Mouse (Mus musculus): Measurements from ENCODE around the gene Men1. TPM values are rescaled to one million over a fixed set of nuclear protein-coding genes. Genes with fewer than 3 reads are reported as not detected.

Men1 gene
- polyA plus RNA-seq, 1 experiment from 2014 or later = 81.7 TPM

DNA sequence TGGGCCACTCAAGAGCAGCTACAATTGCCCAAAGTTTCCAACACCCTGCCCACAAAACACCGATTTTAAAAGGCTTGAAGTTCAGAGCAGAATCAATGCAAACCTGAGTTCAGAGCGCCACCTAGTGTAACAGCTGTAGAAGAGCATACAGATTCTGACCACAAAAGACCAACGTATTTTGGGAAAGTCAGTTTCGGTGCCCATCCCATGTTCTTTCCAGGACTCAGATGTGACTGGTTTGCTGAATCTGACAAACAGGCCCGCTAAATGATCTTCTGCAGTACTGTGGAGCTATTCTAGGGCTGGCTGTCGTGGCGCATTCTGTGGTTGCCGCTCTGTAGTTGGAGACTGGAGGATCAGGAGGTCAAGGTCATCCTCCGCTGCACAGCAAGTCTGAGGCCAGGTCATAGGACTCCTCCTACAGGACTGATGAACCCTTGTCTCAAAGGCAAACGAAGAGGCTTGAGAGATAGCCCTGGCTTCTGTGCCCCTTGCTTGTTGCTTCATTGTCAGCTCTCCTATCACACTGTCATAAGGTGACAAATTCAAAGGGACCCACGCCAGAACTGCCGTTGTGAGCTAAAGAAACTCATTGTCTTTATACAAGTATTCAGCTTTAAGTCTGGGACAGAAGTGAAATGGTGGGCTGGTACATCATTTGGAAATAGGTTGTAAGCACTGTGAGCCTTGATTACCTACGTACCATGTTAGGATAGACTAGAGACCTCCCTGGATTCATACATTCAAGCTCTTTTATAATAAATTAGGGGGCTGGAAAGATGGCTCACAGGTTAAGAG, 2.9 kb upstream of the Men1 start:
- no peaks in the 10 kb centered on the region for H3K9me3 ChIP-seq
- H3K27me3 ChIP-seq = no peaks in the 10 kb centered on the region
- H3K4me3 ChIP-seq = no peak overlapping the region
- ATAC-seq (ENCODE audit: insufficient number of reproducible peaks, low FRiP score, low TSS enrichment, low read depth) = no peak
- no peak overlapping the region for H3K27ac ChIP-seq
- WGBS = 24% methylated on average over 13 of the region's 13 CpGs
- H3K36me3 ChIP-seq = peaks cover 3% of the 10 kb centered on the region
- H3K4me1 ChIP-seq = peaks cover 20% of the 10 kb centered on the region
- H3K4me2 ChIP-seq = 0 out of 2 replicates have a peak overlapping the region, but pooled peaks have one; percentile 10
- no peak overlapping the region for H3K9ac ChIP-seq

GRCm38 (mm10) chr19:6333761-6334595, 801 bp upstream of the Men1 start:
- Histone ChIP-seq H3K4me3 (peak overlapping the region; percentile 79), H3K9me3 (no peaks in the 10 kb centered on the region), H3K4me2 (peak overlapping the region; percentile 81), H3K36me3 (peaks cover 24% of the 10 kb centered on the region), H3K27me3 (no peaks in the 10 kb centered on the region), H3K27ac (peak overlapping the region; percentile 89), H3K9ac (no peak overlapping the region), H3K4me1 (peaks cover 28% of the 10 kb centered on the region)
- ATAC-seq (ENCODE audit: insufficient number of reproducible peaks, low FRiP score, low TSS enrichment, low read depth) = peak; percentile 14; the same call in 1 of the 2 replicates
- WGBS = 57% methylated on average over 9 of the region's 9 CpGs

GRCm38 (mm10) chr19:6335458-6335827, 664 bp downstream of the Men1 start:
- H3K9me3 ChIP-seq = no peaks in the 10 kb centered on the region
- peak overlapping the region; percentile 67 for H3K9ac ChIP-seq
- H3K4me3 ChIP-seq = peak overlapping the region; percentile 79
- peak overlapping the region; percentile 81 for H3K4me2 ChIP-seq
- H3K27me3 ChIP-seq = no peaks in the 10 kb centered on the region
- peaks cover 34% of the 10 kb centered on the region for H3K4me1 ChIP-seq
- ATAC-seq (ENCODE audit: insufficient number of reproducible peaks, low FRiP score, low TSS enrichment, low read depth) = no peak
- peak overlapping the region; percentile 89 for H3K27ac ChIP-seq
- under 1% methylated on average over 25 of the region's 25 CpGs for WGBS
- peaks cover 38% of the 10 kb centered on the region for H3K36me3 ChIP-seq

DNA sequence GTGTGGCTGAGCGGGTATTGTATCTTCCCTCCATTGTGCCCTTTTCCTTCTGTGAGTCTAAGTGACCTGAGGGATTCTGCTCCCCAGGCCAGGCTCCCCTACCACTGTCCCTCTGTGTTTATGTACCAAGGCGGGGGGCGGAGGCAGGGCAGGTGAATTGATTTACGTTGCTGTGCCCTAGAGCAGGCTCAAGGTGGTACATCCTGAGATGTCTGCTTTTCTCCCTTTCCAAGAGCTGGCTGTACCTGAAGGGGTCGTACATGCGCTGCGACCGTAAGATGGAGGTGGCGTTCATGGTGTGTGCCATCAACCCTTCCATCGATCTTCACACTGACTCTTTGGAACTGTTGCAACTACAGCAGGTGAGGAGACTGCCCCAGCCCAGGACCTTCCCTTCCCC, 2.1 kb downstream of the Men1 start:
- no peak for ATAC-seq (ENCODE audit: insufficient number of reproducible peaks, low FRiP score, low TSS enrichment, low read depth)
- Histone ChIP-seq H3K4me1 (peaks cover 47% of the 10 kb centered on the region), H3K4me2 (peak overlapping the region; percentile 81), H3K4me3 (peak overlapping the region; percentile 79; the same call in 1 of the 2 replicates), H3K9ac (no peak overlapping the region; the same call in 1 of the 2 replicates), H3K36me3 (peaks cover 39% of the 10 kb centered on the region), H3K9me3 (no peaks in the 10 kb centered on the region), H3K27ac (no peak overlapping the region), H3K27me3 (no peaks in the 10 kb centered on the region)
- 87% methylated on average over 10 of the region's 10 CpGs for WGBS

- Histone ChIP-seq H3K27ac (no peak overlapping the region), H3K27me3 (no peaks in the 10 kb centered on the region), H3K36me3 (peaks cover 46% of the 10 kb centered on the region), H3K9me3 (no peaks in the 10 kb centered on the region), H3K9ac (no peak overlapping the region), H3K4me2 (no peak overlapping the region), H3K4me3 (no peak overlapping the region), H3K4me1 (peaks cover 54% of the 10 kb centered on the region)
- WGBS = 95% methylated on average over 7 of the region's 7 CpGs
- ATAC-seq (ENCODE audit: insufficient number of reproducible peaks, low FRiP score, low TSS enrichment, low read depth) = no peak
Observed at GRCm38 (mm10) chr19:6338171-6338570, 3.4 kb downstream of the Men1 start.

DNA sequence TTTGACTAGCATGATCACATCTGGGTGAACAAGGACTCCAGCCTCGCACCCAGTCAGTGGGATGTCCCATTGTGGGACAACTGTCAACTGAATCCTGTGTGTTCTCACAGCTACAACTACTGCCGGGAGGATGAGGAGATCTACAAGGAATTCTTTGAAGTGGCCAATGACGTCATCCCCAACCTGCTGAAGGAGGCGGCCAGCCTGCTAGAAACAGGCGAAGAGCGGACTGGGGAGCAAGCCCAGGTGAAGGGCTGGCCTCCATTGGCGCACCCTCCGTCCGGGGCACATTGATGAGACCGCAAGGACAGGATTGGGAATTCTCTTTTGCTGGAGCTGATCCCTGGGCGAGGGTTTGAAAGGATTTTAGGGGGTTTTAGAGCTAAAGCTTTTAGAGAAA, 3.9 kb downstream of the Men1 start:
- 92% methylated on average over 11 of the region's 11 CpGs for WGBS
- peaks cover 54% of the 10 kb centered on the region for H3K4me1 ChIP-seq
- H3K4me2 ChIP-seq = no peak overlapping the region
- H3K27ac ChIP-seq = no peak overlapping the region
- no peak overlapping the region for H3K9ac ChIP-seq
- H3K4me3 ChIP-seq = no peak overlapping the region
- peaks cover 51% of the 10 kb centered on the region for H3K36me3 ChIP-seq
- no peaks in the 10 kb centered on the region for H3K9me3 ChIP-seq
- H3K27me3 ChIP-seq = no peaks in the 10 kb centered on the region
- ATAC-seq (ENCODE audit: insufficient number of reproducible peaks, low FRiP score, low TSS enrichment, low read depth) = no peak

- no peak overlapping the region for H3K4me3 ChIP-seq
- WGBS = 92% methylated on average over 6 of the region's 6 CpGs
- peaks cover 56% of the 10 kb centered on the region for H3K36me3 ChIP-seq
- ATAC-seq (ENCODE audit: insufficient number of reproducible peaks, low FRiP score, low TSS enrichment, low read depth) = no peak
- peaks cover 52% of the 10 kb centered on the region for H3K4me1 ChIP-seq
- no peaks in the 10 kb centered on the region for H3K9me3 ChIP-seq
- H3K27ac ChIP-seq = no peak overlapping the region
- no peak overlapping the region for H3K4me2 ChIP-seq
- H3K9ac ChIP-seq = no peak overlapping the region
- no peaks in the 10 kb centered on the region for H3K27me3 ChIP-seq
Observed at GRCm38 (mm10) chr19:6339191-6339590, 4.4 kb downstream of the Men1 start.

DNA sequence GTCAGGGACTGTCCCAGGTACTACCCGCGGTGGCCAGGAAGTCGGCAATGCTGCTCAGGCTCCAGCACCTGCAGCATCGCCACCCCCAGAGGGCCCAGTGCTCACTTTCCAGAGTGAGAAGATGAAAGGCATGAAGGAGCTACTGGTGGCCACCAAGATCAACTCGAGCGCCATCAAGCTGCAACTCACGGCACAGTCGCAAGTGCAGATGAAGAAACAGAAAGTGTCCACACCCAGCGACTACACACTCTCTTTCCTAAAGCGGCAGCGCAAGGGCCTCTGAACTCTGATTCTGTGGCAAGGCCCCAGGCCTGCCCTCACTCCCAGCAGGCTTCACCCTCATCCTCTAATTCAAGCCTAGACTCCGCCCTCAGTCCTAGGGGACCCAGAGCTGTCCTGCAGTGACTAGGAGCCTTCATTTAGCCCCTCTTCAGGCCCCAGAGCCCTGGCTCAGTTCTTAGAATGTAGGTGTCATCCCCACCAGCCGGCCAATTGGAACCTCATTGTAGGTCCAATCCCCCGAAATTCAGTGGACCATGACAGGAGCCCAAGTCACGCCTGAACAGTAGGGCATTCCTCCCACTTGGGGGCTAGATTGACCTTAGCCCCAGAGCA, 5.2 kb downstream of the Men1 start:
- Histone ChIP-seq H3K27me3 (no peaks in the 10 kb centered on the region), H3K36me3 (peaks cover 64% of the 10 kb centered on the region), H3K9me3 (no peaks in the 10 kb centered on the region), H3K27ac (no peak overlapping the region), H3K4me1 (peaks cover 48% of the 10 kb centered on the region), H3K4me3 (no peak overlapping the region), H3K9ac (no peak overlapping the region), H3K4me2 (peak overlapping the region; percentile 90; the same call in 1 of the 2 replicates)
- WGBS = 73% methylated on average over 15 of the region's 15 CpGs
- no peak for ATAC-seq (ENCODE audit: insufficient number of reproducible peaks, low FRiP score, low TSS enrichment, low read depth)

DNA sequence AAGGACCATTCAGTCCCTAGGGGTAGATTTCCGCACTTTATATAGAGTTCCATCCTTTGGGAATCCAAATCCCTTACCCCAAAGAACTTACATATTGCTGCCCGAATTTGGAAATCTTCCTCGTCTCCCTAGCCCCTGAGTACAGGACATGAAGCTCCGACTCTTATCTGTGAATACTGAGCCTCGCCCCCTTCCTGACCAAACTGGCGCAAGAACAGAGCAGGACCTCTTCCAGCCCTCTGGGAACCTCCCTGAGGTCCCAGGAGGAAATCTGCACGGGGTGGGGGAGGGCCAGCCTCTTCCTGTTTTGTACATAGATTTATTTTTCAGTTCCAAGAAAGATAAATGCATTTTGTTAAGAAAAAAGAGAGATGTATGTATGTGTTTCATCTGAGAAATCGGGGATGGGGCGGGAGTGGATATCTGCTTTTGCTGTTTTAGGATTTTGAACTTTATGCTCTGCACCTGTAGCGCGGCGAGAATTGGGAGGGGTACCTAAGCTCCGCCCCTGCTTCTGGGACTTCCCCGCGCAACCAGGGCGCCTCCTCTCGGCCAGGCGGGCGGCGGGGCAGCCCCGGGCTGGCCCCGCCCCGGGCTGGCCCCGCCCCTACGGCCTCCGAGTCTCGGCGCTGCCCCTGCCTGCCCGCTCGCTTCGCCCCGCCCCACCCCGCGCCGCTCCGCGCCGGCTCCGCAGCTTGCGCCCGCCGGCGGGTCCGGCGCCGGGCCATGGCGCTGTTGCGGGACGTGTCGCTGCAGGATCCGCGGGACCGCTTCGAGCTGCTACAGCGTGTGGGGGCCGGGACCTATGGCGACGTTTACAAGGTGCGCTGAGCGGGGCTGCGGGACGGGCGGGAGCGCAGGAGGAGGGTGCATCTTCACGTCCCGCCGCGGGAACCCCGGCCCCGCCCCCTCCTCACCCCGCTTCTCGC, 6.0 kb downstream of the Men1 start, which contains the start of gene Map4k2:
Gene Map4k2 (plus strand): TSS at position 612 of the 929 bp plus-strand sequence.
- ATAC-seq (ENCODE audit: insufficient number of reproducible peaks, low FRiP score, low TSS enrichment, low read depth) = peak; percentile 41

GRCm38 (mm10) chr19:6341453-6342077, 6.8 kb downstream of the Men1 start:
- Histone ChIP-seq H3K9me3 (no peaks in the 10 kb centered on the region), H3K9ac (peak overlapping the region; percentile 70), H3K4me1 (peaks cover 38% of the 10 kb centered on the region), H3K27ac (peak overlapping the region; percentile 54; the same call in 1 of the 2 replicates), H3K27me3 (no peaks in the 10 kb centered on the region), H3K4me2 (peak overlapping the region; percentile 90), H3K36me3 (peaks cover 79% of the 10 kb centered on the region), H3K4me3 (peak overlapping the region; percentile 73)
- 8% methylated on average over 23 of the region's 23 CpGs for WGBS
- ATAC-seq (ENCODE audit: insufficient number of reproducible peaks, low FRiP score, low TSS enrichment, low read depth) = 0 out of 2 replicates have a peak, but pooled peaks have one; percentile 1

More for the DNA sequence above, 6.0 kb downstream of the Men1 start, which contains the start of gene Map4k2:
- no peaks in the 10 kb centered on the region for H3K27me3 ChIP-seq
- H3K27ac ChIP-seq = peak within 1 kb of the TSS; percentile 54; the same call in 1 of the 2 replicates
- H3K4me1 ChIP-seq = peaks cover 46% of the 10 kb centered on the region
- H3K36me3 ChIP-seq = peaks cover 72% of the 10 kb centered on the region
- 9% methylated on average over 52 of the region's 72 CpGs for WGBS
- peak within 1 kb of the TSS; percentile 90 for H3K4me2 ChIP-seq
- peak within 1 kb of the TSS; percentile 73 for H3K4me3 ChIP-seq
- no peaks in the 10 kb centered on the region for H3K9me3 ChIP-seq
- H3K9ac ChIP-seq = peak within 1 kb of the TSS; percentile 70
